Mouse (Mus musculus) lung, adult 18-20 months (tissue): ENCODE data around the gene Sox5.

Experiments
- DNase-seq, 2 experiments: peaks; one replicate each; pipeline ENCODE4 v3.0.0; 2022; ENCODE audit warnings: mixed read lengths in 2 of 2

Gene Sox5

GRCm38 (mm10) chr6:144477287-144478064, 304.3 kb downstream of the Sox5 start:
- DNase-seq, result no peak

GRCm38 (mm10) chr6:144473437-144473836, 308.3 kb downstream of the Sox5 start:
- DNase-seq, result no peak

GRCm38 (mm10) chr6:144472089-144472900, 309.5 kb downstream of the Sox5 start:
- DNase-seq, result no peak

- DNase-seq, result no peak
These were observed 315.1 kb downstream of the Sox5 start for GRCm38 (mm10) chr6:144466711-144467110.

- DNase-seq, result no peak
These were observed 318.1 kb downstream of the Sox5 start for GRCm38 (mm10) chr6:144463691-144464090.

GRCm38 (mm10) chr6:144463274-144463673, 318.5 kb downstream of the Sox5 start:
- no peak for DNase-seq

- no peak for DNase-seq
These were observed 322.3 kb downstream of the Sox5 start for GRCm38 (mm10) chr6:144459486-144459885.

- DNase-seq, result no peak
These were observed 324.3 kb downstream of the Sox5 start for GRCm38 (mm10) chr6:144457500-144457899.

- no peak for DNase-seq
These were observed 327.2 kb downstream of the Sox5 start for GRCm38 (mm10) chr6:144454291-144455276.

GRCm38 (mm10) chr6:144453605-144454004, 328.2 kb downstream of the Sox5 start:
- no peak for DNase-seq

- no peak for DNase-seq
These were observed 328.6 kb downstream of the Sox5 start for GRCm38 (mm10) chr6:144453147-144453546.

- no peak for DNase-seq
These were observed 329.4 kb downstream of the Sox5 start for GRCm38 (mm10) chr6:144452200-144452977.

- DNase-seq, result no peak
These were observed 330.1 kb downstream of the Sox5 start for GRCm38 (mm10) chr6:144451631-144452030.

GRCm38 (mm10) chr6:144445761-144446373, 335.9 kb downstream of the Sox5 start:
- DNase-seq, result no peak

- no peak for DNase-seq
These were observed 337.4 kb downstream of the Sox5 start for GRCm38 (mm10) chr6:144444367-144444766.

- no peak for DNase-seq
These were observed 338.1 kb downstream of the Sox5 start for GRCm38 (mm10) chr6:144443681-144444080.

GRCm38 (mm10) chr6:144429276-144429675, 352.5 kb downstream of the Sox5 start:
- DNase-seq, result no peak

- DNase-seq, result no peak
These were observed 373.7 kb downstream of the Sox5 start for GRCm38 (mm10) chr6:144408030-144408429.

GRCm38 (mm10) chr6:144398115-144398514, 383.7 kb downstream of the Sox5 start:
- no peak for DNase-seq

- DNase-seq, result no peak
These were observed 388.6 kb downstream of the Sox5 start for GRCm38 (mm10) chr6:144393151-144393550.

GRCm38 (mm10) chr6:144389333-144390054, 392.3 kb downstream of the Sox5 start:
- no peak for DNase-seq
